Mouse (Mus musculus) urinary bladder, postnatal 14 days (tissue): ENCODE results near the gene Pcp4l1.
"Not testable (repeated sequence)": the region's sequence is repeated elsewhere in the genome, so short reads cannot be mapped to it uniquely, and the experiment has no call there.

Source experiments
- DNase-seq: peaks from one replicate; pipeline ENCODE4 v3.0.0; 2021; ENCODE audit warnings: low spot score

Pcp4l1 gene

DNA sequence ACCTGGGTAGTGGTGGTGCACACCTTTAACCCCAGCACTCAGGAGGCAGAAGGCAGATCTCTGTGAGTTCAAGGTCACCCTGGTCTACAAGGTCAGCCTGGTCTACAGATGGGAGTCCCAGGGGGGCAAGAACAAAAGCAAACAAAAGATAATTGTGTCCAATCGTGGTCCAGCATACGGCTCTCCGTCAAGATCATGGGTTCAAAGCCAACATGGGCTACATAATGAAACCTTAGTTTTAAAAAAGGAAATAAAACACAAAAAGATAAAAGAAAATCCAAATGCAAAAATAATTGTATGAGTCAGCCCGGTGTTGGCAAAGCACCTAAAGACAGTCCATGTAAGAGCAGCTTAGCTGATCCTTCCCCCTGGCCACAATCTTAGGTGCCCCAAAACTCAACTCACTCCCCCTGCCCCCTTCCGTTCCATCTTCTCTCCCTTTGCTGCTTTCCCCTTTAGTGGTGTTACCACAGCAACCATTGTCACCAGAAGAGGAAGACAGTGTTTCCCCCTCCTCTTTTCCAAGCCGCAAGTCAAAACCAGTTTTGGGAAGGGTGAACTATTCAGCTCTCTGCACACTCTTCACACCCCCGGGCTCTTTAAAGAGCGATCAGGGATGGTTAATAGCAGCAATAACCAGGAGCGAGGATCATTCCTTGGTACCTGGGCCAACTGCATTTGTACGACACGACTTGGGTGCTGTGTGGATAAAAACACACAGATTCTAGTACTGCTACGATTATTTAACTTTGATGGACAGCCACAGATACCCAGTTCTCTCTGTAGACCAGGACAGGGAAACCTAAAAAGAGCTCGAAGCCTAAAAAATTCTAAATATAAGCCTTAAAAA is 8.0 kb downstream of the Pcp4l1 start:
- DNase-seq: no peak

DNA sequence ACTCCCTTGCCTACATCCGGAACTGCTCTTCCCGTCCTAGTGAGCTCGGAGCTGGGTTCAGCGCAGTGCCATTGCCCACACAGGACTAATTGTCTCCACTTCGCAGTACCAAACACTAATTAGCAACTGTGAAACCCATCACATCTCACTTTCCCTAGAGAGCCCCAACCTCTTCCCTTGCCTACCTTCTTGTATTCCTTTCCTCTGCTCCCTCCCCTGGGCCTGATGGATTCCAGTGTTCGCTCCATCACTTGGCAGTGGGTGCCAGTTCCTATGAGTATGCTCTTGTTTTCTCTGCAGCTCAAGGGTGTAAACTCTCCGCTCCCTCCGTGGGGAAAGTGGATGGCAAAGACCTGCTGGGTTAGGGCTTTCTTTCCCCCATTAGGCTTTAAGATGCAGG is 10.4 kb downstream of the Pcp4l1 start:
- DNase-seq: no peak

DNA sequence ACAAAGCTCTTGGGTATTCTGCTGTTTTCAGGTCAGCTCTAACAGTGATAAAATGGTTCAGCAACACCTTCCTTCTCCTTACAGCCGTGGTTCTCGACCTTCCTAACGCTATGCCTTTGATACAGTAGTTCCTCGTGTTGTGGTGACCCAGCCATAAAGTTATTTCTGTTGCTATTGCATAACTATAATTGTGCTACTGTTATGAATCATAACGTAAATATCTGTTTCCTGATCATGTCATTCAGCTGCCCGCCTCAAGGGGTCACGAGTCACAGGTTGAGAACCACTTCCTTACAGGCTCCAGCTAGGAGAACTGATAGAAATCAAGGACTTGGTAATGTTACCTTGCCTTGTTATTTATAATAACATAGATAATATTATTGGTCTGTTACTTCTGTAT is 11.8 kb downstream of the Pcp4l1 start:
- DNase-seq: peak; percentile 81

DNA sequence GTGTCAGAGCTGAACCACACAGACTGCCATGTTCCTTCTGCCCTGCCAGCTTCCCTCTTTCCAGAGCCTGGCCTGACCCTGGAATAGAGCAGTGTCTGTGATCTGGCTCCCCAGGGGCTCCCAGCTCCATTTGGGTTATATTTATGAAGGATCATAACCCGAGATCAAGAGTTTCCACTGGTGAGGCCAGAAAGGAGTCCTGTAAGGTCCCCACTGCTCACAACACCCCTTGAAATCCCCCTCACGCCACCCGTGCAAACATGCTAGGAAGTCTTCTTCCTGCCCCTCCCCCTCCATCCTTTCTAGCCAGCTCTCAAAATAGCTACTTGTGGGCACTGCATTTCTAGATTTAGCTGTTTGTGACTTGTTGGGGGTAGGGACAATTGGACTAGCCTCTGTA is 12.4 kb downstream of the Pcp4l1 start:
- DNase-seq: no peak

DNA sequence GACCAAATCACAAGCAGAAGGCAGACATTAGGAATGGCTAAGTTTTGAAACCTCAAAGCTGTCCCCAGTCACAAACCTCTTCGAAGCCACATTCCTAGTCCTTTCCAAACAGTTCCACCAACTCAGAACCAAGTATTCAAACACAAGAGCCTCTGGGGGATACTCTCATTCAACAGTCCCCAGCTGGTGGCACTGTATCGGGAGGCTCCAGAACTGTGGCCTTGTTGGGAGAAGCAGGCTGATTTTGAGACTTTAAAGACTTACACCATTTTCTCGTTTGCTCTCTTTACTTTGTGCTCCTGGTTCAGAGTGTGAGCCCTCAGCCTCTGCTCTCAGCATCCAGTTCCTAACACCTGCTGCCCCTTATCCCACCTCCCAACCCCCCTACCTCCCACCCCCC is 13.0 kb downstream of the Pcp4l1 start:
- DNase-seq: no peak

DNA sequence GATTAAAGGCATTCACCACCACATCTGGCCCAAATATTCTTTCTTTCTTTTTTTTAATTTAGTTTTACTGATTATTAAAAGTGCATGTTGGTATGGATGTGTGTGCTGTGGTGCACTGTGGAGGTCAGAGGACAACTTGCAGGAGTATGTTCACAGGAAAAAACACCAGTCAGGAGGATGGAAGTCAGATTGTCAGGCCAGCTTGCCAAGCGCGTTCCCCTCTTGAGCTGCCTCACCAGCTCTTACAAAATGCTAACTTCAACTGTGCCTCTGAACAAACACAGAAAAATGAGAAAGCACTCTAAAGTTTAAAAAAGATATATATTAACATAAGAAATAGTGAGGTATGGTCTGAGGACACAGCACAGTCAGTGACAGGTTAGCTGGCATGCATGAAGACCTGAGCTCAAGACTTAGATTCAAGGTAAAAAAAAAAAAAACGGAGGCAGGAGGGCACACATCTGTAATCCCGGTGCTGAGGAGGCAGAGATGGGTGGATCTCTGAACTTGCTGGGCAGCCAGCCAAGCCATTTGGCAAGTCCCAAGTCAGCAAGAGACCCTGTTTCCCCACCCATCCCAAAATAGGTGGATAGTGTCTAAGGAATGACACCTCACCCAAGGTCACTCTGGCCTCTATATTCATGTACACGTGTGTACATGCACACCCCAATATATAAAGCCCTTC is 16.4 kb downstream of the Pcp4l1 start:
- no peak for DNase-seq

DNA sequence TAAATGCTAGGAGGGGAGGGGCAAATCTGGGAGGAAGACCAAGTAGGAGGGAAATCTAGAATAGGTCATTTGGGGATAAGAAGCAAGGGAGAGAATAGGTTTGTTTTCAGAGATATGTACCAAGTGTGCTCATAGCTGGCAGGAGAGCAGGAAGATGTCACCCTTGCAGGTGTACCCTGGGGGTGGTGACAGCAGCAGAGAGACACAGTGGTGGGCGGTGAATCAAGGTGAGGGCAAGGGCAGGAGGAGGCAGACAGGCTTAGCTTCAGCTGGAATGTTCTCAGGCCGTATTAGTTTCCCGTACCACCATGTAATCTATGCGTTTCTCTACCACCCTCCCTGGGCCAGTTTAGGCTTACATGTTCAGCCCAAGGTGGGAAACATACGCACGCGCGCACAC is 23.3 kb downstream of the Pcp4l1 start:
- no peak for DNase-seq

DNA sequence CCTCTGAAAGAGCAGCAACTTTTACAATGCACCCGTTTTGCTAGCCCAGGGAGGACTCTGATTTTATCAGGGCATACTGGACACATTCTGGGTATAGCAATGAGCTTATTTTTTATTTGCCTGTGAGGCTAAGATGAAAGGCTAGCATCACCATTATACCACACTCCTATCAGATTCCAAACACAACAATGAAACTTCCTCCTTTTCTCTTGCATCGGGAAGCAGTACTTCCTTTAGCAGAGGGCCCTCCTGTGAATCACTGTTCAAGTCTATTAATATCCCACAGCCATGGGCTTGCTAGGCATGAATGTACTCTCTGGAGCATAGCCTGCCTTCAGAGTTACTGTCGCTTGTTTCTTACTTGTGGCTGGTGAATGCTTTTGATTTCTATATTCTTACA is 24.9 kb downstream of the Pcp4l1 start:
- DNase-seq: no peak

DNA sequence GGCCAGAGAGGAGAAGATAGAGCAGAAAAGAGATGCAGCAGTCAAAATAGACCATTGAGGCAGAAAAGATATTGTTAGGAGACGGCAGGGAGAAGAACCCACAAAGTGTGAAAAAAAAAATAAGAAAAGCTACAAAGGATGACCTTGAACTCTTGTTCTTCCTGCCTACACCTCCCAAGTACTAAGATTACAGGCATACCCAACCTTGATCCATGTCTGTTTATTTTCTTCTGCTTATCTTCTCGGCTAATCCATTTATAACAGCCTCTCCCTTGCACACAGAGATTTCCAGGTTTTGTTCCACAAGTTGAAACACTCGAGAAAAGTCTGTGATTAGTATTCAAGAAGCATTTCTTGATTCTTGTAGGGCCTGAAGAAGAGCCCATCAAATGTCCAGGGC is 26.2 kb downstream of the Pcp4l1 start:
- DNase-seq: no peak

DNA sequence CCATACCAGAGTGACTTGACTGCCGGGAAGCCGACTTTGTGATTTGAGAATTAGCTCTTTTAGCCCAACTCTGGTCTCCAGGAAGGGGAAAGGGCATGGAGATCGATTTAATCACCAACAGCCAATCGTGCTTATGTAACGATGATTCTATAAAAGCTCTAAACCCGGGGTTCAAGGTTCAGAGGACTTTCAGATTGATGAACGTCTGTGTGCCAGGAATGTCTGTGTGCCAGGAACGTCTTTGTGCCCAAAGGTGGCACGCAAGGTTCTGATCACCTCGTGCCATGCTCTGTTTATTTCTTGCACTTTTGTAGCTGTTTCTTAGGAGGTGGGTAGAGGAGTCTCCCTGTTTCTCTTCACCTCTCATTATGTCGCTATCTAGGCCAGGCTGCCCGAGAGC is 27.2 kb downstream of the Pcp4l1 start:
- DNase-seq: no peak

DNA sequence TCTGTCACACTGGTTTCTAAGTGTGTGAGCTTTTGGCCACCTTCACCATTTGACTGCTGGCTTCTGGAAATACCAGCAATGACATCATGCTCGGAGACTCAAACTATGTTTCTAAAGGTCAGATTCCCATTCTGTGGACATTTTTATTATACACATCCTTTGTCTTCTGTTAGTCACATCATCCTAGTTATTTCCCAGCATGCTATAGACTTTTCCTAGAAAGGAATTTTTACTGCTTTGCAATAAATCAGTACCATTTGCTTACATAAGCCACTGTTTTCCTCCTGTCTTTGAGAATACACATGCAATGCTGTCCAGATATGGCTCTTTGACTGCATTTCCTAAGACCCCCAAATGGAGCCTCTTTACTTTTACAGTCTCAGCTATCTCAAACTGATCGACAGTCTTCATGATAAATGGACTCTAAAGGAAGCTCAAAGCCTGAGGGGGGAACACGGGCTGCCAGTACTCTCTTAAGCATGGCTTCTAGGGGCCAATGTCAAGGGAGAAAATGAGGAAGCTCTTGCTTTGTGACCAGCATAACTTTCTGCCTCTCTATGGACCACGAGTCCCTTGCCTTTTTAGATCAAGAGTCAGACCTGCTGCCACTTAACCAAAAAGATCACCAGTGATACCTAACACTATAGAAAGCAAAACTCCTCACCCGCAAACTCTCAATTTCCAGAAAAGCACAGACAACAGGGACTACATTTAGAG is 30.3 kb downstream of the Pcp4l1 start:
- DNase-seq: no peak

DNA sequence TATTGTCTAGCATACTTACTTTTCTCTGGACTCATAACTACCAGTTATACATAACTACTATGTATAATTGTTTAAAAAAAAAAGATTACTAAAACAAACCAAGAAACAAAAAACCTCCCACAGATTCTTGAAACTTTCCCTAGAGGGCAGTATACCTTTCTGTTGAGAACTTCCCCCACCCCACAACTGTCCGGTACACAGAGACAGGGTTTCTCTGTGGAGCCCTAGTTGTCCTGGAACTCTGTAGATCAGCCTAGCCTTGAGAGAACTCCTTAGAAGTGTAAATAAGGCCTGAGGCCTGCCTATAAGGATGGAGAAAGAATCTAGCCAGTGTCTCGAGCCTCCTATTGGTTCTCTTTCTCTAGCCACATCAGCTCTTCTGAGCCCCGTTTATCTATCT is 31.8 kb downstream of the Pcp4l1 start:
- no peak for DNase-seq

DNA sequence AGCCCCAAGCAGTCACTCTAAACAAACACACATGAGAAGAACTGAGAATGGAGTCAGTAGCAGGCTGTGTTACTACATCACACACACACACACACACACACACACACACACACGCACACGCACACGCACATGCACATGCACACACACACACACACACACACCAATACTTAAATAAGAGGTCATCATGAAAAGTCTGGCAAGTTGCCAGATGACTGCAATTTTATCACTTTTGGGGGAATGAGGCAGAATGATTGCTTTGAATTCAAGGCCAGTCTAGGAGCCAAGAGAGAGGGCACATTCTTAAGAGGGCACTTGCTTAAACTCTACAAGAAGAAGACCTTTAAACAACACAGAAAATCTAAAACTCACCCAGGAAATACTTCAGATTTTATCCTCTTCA is 33.5 kb downstream of the Pcp4l1 start:
- DNase-seq: no peak

DNA sequence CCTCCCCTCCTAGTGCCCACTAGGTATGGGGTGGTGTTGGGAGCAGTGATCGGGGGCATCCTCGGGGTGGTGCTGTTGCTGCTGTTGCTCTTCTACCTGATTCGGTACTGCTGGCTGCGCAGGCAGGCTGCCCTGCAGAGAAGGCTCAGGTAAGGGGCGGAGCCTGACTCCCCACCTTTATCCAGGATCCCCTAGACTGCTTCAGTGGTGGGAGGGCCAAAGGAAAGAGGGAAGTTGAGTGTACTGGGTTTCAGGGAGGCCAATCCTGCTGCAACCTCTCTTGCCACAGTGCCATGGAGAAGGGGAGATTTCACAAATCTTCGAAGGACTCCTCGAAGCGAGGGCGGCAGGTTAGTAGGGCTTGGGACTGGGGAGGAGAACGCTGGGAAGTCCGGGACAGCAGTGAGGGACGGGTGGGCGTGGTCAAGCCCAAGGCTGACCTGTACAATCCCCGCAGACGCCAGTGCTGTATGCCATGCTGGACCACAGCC is 36.5 kb downstream of the Pcp4l1 start:
- DNase-seq: peak; percentile 7

DNA sequence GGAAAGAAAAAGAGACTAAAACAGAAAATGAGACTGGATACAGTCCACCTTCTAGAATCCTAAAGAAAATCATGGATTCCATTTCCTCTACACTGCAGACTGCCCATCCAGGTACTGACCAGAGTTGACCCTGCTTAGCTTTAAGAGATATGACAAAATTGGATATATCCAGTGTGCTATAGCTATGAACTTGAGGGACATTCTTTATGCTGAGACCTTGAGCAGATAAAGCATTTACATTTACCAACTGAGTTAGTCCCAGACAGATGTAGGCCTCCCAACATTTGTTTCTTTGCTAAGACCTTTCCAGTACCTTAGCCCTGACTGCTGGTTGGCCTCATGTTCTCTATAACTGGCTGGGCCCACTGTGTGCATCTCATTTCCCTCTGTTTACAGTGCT is 38.1 kb downstream of the Pcp4l1 start:
- DNase-seq: no peak

DNA sequence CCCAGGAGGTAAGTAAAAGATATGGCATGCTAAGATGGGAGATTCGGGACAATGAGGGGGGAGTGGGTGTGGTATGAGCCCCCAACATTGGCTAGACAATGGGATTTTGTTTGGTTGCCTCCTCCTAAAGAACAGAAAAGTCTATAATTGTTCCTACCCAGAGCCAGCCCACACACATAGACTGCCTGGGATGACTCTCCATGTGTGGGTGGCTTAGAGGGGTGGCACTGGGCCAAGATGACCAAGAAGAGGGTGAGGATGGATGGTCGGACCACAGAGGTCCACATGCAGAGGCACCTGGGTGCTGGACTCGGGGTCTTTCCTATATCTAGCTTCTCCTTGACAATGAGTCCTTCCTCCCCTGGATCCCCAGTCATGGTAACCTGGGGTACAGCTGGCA is 39.4 kb downstream of the Pcp4l1 start:
- no peak for DNase-seq

DNA sequence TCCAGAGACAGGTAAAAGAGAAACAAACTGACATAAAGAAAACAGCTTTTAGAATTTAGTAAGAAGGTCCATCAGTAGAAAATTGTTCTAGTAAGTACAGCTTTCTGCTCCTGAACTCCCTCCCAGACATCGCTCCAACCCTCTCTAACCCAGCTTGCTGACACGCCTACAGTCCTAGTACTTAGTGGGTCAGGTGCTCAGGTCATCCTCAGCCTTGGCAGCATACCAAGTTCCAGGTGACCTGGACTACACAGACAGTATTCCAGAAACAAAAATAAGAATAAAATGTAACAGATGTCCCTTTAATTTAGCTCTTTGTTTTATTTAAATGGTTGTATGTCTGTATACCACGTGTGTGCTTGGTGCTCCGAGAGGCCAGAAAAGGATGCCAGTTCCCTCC is 44.1 kb downstream of the Pcp4l1 start:
- no peak for DNase-seq

DNA sequence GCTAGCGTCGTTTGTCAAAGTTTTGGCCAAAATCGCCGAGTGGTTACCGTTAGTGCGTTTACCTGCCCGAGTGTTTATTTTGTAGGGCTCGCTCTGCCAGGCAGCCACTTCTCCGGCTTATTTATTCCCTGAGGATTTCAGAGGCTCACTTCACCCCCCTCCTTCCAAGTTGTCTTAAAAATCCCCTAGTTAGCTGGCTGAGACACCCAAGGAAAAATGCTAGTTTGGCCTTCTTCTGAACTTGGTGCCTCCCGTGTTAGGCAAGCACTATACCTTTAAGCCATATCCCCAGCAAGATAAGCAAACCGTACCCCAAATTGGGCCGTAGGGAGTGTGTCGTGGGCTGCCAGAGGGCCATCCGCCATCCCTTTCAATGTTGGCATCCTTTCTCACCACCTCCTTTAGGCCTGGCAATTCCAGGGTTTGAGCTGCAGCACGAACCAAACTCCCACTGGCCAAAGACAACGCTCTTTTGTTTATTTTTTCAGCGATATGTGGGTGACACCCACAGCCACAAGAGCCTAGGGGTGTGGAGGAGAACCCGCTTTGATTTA is 45.2 kb downstream of the Pcp4l1 start:
- DNase-seq: no peak

DNA sequence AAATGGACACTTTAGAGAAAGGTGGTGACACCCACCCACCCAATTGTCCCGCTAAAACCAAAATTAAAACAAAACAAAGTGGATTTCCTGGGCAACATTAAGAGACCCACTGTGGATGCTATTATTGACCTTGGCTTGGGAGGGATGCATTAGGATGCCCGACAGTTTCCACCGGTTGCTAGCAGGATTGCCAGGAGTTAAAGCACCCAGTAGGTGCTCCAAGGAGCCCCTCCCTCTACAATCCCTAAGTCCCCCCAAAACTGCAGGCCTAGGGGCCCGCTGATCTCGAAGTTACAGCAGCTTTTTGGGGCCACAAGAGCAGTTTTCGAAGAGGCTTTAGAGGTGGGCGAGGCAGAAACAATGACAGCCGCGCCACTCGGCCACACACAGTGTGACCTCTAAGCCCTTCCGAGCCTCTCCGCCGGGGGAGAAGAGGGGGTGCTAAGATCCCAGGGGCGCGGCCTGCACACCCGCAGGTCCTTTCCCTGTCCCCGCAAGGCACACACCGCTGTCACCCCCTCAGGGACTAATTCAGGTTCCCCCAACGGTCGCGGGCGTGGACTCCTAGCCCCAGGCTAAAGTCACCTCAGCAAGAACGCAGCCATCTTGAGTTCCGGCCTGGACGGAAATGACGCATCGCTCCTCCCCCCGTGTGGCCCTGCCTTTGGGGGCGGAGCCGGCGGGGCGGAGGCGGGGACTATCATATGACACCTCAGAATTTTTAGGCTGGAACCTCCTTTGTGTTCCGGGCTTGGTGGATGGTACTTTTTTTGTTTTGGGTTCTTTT is 45.9 kb downstream of the Pcp4l1 start, which contains the start of the genes Sdhc and Mpz:
Gene Sdhc (minus strand): TSS at position 630 of the 787 bp plus-strand sequence.
Gene Mpz (plus strand): TSS at position 738 of the 787 bp plus-strand sequence.
- peak; percentile 95 for DNase-seq

DNA sequence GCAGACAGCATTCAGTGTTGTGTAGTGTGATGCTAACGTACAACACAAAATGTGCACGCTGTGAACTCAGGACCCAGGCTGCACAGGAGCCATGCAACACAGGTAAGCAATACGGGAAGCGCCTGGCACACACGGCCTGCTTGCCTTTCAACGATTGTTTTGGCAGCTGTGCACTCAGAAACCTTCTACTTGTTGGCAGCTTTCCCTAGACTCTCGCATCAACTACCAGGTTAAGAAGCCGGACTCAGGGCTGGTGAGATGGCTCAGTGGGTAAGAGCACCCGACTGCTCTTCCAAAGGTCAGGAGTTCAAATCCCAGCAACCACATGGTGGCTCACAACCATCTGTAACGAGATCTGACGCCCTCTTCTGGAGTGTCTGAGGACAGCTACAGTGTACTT is 53.1 kb downstream of the Pcp4l1 start:
- not testable (repeated sequence) for DNase-seq

DNA sequence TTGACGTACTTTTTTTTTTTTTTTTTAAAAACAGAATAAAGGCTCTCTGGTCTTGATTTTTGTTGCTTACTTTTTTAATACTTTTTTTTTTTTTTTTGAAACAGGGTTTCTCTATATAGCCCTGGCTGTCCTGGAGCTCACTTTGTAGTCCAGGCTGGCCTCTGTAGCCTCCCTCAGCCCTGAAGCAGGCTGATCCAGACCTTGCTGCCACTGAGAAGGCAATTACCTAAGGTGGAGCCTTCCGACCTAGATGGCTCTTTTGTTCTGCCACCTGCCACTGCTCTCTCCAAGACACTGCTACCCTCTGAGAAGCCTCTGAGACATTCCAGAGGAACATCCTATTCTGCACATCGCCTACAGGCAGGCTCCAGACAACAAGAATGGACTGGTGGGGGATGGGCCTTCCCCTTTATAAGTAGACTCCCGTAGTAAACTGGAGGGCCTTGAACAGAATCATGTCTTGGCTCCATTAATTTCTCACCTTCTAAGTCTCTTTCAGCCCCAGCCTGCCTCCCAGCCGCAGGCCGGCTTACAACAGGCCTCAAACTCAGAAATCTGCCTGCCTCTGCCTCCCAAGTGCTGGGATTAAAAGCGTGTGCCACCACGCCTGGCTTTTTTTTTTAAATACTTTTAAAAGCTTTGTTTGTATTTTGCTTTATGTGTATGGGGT is 58.4 kb downstream of the Pcp4l1 start:
- not testable (repeated sequence) for DNase-seq
